In genomic region chr1:80340061-80340435, GRCm38 (mm10) we compare ENCODE assay signal across 8 mouse cellular contexts. TPM values are rescaled to one million over a fixed set of nuclear protein-coding genes. Genes with fewer than 3 reads are reported as not detected.
DNase-seq lines count a peak whose midpoint lies in the region; ATAC-seq and TF ChIP-seq lines count a peak whose summit lies in the region.

No protein-coding gene starts in this region.

- no peaks in the 10 kb centered on the region for H3K9me3 ChIP-seq in intestine, embryonic 16.5 days (ENCODE audit: control insufficient read depth, low read length)
- H3K9me3 ChIP-seq in limb, embryonic 13.5 days = no peaks in the 10 kb centered on the region
- no peaks in the 10 kb centered on the region for H3K9me3 ChIP-seq in midbrain, embryonic 13.5 days

- H3K27me3 ChIP-seq in intestine, embryonic 16.5 days (replicated peaks; ENCODE audit: control insufficient read depth, insufficient read depth, low read length) = no peaks in the 10 kb centered on the region
- no peaks in the 10 kb centered on the region for H3K27me3 ChIP-seq in limb, embryonic 13.5 days
- H3K27me3 ChIP-seq in midbrain, embryonic 13.5 days = no peaks in the 10 kb centered on the region

- peak overlapping the region; percentile 99 for H3K9ac ChIP-seq in intestine, embryonic 16.5 days (ENCODE audit: low read depth, low read length)
- peak overlapping the region; percentile 99 for H3K9ac ChIP-seq in limb, embryonic 13.5 days
- H3K9ac ChIP-seq in midbrain, embryonic 13.5 days (replicated peaks) = peak overlapping the region; percentile 98

- H3K27ac ChIP-seq in gastrocnemius, adult 2 months = peak overlapping the region; percentile 96
- peak overlapping the region; percentile 98 for H3K27ac ChIP-seq in intestine, embryonic 16.5 days (ENCODE audit: low read length)
- H3K27ac ChIP-seq in limb, embryonic 13.5 days = peak overlapping the region; percentile 98
- peak overlapping the region; percentile 99 for H3K27ac ChIP-seq in midbrain, embryonic 13.5 days

- peak; percentile 43 for ATAC-seq in intestine, embryonic 16.5 days
- ATAC-seq in limb, embryonic 13.5 days (ENCODE audit: low FRiP score, low read depth) = no peak; the same call in 1 of the 2 replicates
- ATAC-seq in midbrain, embryonic 13.5 days = peak; percentile 43

- intact Hi-C loops in gastrocnemius, adult 2 months (cut with DNase I) = loop anchor here (10.0 kb wide), 1 partner anchor 565 kb away; the partner anchor contains the start of genes Mrpl44 and Wdfy1

- peaks cover 9% of the 10 kb centered on the region for H3K4me1 ChIP-seq in intestine, embryonic 16.5 days (ENCODE audit: control insufficient read depth, insufficient read depth, low read length)
- peaks cover 21% of the 10 kb centered on the region for H3K4me1 ChIP-seq in limb, embryonic 13.5 days
- H3K4me1 ChIP-seq in midbrain, embryonic 13.5 days (replicated peaks) = peaks cover 31% of the 10 kb centered on the region

- DNase-seq in gastrocnemius, adult 2 months = peak; percentile 82
- DNase-seq in gastrocnemius, adult 18-20 months (ENCODE audit: low spot score) = no peak
- peak; percentile 77 for DNase-seq in cerebellum, adult 8-10 months
- DNase-seq in frontal cortex, adult 2 months (ENCODE audit: extremely low spot score in 1 of 2, low spot score in 1 of 2) = peak; percentile 37 to 47
- DNase-seq in spleen, adult 12 weeks (ENCODE audit: low spot score) = peak; percentile 57

- WGBS in intestine, embryonic 16.5 days = under 1% methylated on average over 44 of the region's 59 CpGs
- 0% methylated on average over 42 of the region's 59 CpGs for WGBS in limb, embryonic 13.5 days
- WGBS in midbrain, embryonic 13.5 days = 0% methylated on average over 30 of the region's 59 CpGs

- H3K36me3 ChIP-seq in intestine, embryonic 16.5 days (ENCODE audit: control insufficient read depth, insufficient read depth, low read length) = no peaks in the 10 kb centered on the region
- no peaks in the 10 kb centered on the region for H3K36me3 ChIP-seq in limb, embryonic 13.5 days
- no peaks in the 10 kb centered on the region for H3K36me3 ChIP-seq in midbrain, embryonic 13.5 days

- H3K4me3 ChIP-seq in gastrocnemius, adult 2 months = peak overlapping the region; percentile 74
- peak overlapping the region; percentile 95 for H3K4me3 ChIP-seq in intestine, embryonic 16.5 days (ENCODE audit: low read length)
- peak overlapping the region; percentile 98 for H3K4me3 ChIP-seq in limb, embryonic 13.5 days
- H3K4me3 ChIP-seq in midbrain, embryonic 13.5 days (replicated peaks) = peak overlapping the region; percentile 96

- no peak for TF ChIP-seq CTCF in gastrocnemius, adult 2 months (IDR thresholded peaks at IDR 0.05)

- peak overlapping the region; percentile 81; the same call in 1 of the 2 replicates for H3K4me2 ChIP-seq in intestine, embryonic 16.5 days (ENCODE audit: low read depth, low read length)
- H3K4me2 ChIP-seq in limb, embryonic 13.5 days (replicated peaks) = peak overlapping the region; percentile 87
- H3K4me2 ChIP-seq in midbrain, embryonic 13.5 days (replicated peaks) = peak overlapping the region; percentile 93

RNA-seq across cellular contexts. Expression of gene Cul3, which starts 0.2 kb away (rescaled TPM):
- total RNA-seq in gastrocnemius, adult 2 months (2021) = 100 to 1,000 TPM; 250 to 290 TPM
- total RNA-seq in gastrocnemius, adult 18-20 months (2021) = 100 to 1,000 TPM; 244 to 265 TPM
- 71.0 and 88.4 TPM in 2 replicates for polyA plus RNA-seq in frontal cortex, adult 2 months (2012; rRNA removed)
- 21.0 and 24.2 TPM in 2 replicates for polyA plus RNA-seq in intestine, embryonic 16.5 days (2015; fragmentation: Nextera tagmentation; extraction: Ambion mirVana)
- 37.1 and 39.0 TPM in 2 replicates for polyA plus RNA-seq in limb, embryonic 13.5 days (2015; fragmentation: Nextera tagmentation; extraction: Ambion mirVana)
- polyA plus RNA-seq in midbrain, embryonic 13.5 days (2015; fragmentation: Nextera tagmentation; extraction: Ambion mirVana) = 33.5 and 36.6 TPM in 2 replicates
